Mouse (Mus musculus): ENCODE results near the gene Sh3rf1. TPM values are rescaled to one million over a fixed set of nuclear protein-coding genes. Genes with fewer than 3 reads are reported as not detected.
"Not testable (repeated sequence)": the region's sequence is repeated elsewhere in the genome, so short reads cannot be mapped to it uniquely, and the experiment has no call there.

Gene Sh3rf1
- total RNA-seq, 2 experiments from 2014 or later: 4.2 to 6.5 TPM

DNA sequence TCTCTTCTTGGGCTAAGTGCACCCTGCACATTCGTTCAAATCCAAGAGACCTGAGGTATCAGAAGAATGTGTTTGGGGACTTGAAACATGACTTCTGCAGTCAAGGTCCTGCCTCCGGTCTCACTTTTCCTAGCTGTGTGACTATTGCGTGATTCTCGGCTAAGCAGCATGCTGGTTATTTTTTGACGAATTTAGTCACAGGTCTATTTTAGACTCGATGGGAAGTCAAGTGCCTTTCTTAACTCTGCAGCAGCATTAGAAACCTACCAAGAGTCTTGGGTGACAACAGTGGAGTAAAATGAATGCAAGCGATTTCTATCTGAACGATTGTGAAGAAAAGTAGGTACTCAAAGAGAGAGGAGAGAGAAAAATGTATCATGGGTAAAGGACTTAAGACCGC lies 149.6 kb downstream of the Sh3rf1 start:
- no peak for DNase-seq

DNA sequence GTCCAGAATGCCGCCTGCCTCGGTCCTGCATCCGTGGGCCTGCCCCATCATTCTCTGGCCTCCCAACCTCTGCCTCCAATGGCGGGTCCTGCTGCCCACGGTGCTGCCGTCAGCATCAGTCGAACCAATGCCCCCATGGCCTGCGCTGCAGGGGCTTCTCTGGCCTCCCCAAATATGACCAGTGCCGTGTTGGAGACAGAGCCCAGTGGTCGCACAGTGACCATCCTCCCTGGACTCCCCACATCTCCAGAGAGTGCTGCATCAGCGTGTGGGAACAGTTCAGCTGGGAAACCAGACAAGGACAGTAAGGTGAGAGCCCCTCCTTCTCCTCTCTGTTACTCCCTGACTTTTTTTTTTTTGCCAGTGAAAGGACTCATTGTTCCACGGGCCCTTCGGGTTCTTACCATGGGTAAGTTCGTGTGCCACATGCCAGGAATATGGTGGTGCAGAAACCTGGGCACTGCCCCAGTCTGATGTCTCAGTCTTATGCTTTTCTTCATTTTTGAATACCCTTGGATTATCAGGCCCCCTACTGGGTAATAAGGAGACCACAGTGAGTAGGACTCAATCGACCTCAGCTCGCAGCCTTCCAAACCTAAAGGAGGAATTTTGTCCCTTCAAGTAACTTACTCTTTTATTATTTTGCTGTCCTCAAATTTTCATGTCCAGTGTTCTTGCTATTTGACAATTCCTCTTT lies 150.5 kb downstream of the Sh3rf1 start:
- no peak for DNase-seq

DNA sequence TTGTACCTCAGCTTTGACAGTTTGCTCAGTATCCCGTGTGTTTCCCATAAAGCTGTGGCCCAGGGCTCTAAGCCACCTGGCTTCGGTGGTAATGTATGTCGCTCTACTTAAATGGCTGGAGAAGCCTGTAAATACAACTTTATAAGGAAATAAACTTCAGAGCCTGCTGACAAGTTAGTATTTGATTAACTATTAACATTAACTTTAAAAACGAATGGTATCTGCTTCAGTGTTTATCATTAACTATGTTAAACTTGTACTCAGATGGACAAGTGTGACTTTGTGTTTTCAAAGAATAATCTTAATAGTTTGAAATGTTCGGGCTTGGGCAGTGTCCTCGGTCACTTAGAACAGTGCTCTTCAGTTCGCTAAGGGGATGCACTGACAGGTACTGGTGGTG lies 151.5 kb downstream of the Sh3rf1 start:
- no peak for DNase-seq

DNA sequence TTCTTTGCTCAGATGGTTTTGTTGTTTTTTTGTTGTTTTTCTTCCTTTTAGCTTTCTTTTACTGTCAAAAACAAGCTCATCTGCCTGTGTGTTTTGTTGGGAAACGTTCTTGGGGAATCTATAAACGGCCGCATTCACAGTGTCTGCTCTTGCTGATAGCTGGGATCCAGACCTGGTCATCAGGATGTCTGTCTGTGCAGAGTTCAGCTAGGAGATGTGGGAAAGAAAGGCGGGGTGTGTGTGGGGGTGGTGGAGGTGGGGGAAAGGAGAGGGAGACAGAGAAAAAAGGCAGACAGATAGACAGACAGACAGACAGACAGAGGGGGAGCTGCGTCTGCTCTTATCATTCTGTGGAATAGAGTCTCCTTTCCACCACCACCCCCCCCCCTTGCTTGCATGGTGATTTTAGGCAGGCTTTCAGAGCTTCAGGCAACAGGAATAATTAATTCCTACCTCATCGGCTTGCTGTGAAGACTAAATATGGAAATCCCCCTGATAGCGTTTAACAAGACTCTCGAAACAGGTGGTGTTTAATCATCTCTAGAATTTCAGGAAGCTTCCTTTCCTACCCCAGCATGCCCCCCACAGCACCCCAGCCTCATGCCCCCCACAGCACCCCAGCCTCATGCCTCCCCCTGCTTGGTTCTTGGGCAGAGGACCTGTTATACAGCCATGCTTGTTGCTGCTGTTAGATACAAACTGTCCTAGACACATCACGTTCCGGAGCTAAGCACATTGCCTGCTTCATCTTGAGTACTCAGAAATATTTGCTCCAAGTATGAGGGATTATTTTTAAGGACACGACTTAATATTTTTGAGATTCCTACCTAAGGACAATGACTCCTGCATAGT lies 155.4 kb downstream of the Sh3rf1 start:
- DNase-seq: no peak

DNA sequence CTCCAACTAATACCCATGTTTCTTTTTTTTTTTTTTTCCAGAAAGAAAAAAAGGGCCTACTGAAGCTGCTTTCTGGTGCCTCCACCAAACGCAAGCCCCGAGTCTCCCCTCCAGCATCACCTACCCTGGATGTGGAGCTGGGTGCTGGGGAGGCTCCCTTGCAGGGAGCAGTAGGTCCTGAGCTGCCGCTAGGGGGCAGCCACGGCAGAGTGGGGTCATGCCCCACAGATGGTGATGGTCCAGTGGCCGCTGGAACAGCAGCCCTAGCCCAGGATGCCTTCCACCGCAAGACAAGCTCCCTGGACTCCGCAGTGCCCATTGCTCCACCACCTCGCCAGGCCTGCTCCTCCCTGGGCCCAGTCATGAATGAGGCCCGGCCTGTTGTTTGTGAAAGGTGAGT lies 160.9 kb downstream of the Sh3rf1 start:
- DNase-seq: no peak

DNA sequence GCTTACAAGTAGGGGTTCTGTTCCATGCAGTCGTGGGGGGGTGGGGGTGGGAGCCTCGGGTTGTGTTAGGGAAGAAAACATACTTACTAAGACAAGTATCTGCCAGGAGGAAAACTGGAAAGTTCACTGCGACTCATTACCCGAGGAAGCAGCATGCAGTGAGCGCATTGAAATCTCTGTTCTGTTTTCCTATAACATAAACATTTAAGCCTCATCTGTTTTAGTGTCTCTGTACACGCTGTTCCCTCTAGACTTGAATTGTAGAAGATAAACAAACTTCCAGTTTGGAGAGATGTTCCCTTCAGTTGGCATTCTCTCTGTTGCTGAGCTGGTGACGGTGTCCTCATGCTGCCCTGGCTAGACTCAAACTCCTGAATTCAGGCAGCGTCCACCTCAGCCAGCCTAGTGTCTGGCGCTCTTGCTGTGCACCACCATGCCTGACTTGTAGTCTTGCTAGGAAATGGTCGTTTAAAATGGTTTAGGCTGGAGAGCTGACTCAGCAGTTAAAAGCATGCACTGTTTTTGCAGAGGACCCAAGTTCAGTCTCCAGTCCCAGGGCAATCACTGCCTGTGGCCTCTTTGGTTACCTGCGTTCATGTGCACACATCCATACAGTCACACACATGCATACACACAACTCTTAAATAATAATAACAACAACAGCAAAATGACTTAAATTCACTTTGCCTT lies 162.0 kb downstream of the Sh3rf1 start:
- no peak for DNase-seq

DNA sequence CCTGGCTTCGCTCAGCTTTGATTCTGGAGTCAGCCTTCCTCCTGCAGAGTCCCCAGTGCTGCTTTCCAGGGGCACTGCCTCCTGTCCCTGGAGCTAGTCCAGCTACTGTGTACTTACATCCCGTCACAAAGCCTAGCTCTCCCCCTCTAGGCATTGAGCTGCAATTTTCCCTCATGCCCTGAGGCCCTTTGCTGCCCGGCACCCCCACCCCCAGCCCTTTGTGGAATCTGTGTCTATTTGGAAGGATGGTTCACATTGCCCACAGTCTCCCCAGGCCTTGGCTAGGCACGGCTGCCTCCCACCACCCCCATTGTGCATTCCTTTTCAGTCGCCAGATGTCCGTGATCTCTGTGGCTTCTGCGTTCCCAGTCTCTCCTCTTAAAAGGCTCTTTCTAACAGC lies 163.0 kb downstream of the Sh3rf1 start:
- peak; percentile 8 for DNase-seq

DNA sequence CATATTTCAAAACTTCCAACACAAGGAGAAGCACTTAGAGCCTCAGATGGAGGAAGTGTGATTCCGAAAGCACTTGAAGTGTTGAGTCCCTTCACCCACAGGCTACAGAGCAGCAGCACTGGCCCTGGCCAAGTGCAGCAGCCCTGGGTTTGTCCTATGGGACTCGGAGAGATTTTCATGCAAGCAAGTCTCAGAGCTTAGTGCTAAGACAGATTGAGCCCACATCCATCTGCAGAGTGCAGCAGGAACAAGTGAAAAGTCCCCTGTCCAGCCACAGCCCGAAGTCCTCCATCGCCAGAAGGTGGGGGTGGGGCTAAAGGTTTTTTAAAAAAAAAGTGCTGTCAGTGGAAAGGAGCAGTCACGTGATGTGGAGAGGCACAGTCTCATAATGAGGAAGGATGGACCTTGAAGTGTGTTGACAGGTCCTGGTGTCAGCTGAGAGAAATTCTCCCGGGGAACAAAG lies 163.9 kb downstream of the Sh3rf1 start:
- no peak for DNase-seq

DNA sequence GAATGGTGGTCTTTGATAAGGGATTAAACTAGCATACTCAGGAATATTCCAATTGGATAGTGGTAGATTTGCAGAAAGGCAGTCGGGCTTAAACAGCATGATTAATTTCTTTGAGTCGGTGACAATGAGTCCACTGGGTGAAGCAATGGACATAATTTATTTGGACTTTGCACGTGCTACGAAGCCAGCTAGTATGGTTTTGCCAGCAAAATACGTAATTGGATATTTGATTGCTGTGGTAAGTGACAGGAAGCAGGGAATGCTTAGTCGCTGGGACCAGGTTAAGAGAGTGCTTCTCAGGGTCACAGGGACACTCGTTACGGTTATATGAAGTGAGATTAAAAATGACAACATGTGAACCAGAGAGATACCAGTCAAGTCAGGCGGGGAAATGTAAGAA lies 164.7 kb downstream of the Sh3rf1 start:
- no peak for DNase-seq

DNA sequence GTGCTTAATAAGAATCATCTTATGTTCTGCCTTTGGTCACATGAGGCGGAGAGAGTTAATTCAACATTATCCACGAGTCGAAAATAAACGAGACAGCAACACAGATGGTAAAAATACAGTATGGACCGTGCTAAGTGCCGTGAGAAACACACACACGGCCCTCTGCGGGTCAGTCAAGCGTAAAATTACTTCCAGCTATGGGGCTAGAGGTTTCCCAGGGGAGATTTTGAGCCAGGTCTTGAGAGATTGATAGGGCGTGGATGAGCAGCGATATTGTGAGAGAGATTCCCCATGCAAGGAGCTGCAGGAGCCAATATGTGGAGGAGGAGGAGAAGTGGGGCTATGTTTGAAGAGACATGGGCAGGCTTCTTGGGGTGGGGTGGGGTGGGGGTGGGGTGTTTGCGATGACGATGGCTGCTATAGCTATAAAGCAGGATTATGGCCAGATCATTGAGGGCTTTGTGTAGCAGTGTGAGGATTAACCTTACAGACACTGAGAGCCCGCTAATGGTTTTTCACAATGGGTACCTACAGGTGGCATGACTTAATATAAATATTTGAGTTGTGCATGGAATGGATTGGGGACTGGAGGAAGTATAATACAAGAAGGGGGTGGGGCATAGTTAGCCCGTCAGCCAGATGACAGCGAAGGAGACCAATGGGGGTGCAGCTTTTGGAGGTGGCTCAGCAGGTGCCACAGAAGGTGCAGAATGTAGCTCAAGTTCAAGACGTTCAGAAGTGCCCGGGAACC lies 166.8 kb downstream of the Sh3rf1 start:
- no peak for DNase-seq

DNA sequence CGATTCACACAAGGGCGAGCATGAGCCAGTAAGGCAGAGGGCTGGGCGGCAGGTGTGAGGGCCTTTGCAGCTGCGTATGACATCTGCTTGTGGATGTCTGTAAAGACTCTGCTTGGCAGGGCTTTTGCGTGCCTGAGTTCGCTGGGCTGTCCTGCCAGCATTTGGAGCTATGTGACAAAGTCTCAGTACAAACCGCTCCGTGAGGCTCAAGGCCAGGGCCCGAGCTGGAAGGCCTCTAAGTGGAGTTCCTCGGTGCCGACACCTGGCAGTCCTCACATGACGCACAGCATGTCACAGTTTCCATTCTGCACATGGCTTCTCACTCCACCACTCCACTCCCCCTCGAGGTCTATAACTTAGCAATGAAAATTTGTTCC lies 167.4 kb downstream of the Sh3rf1 start:
- DNase-seq: peak; percentile 48

DNA sequence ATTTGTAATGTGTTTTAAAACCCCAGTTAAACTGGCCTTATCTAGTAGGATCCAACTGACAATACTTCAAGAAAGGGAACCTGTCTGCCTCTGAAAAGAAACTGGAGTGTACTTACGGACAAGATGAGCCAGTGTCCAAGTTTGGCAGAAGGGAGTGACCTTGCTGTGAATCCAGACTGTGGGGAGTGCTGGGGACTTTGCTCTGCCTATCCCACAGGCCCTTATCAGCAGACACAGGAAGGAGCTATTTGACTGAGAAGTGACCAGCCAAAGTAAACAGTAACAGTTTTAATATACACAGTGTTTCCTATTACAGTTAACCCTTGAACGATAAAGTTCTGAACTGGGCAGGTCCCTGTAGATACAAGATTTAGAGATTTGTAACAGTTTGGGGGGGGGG lies 173.5 kb downstream of the Sh3rf1 start:
- DNase-seq: no peak

DNA sequence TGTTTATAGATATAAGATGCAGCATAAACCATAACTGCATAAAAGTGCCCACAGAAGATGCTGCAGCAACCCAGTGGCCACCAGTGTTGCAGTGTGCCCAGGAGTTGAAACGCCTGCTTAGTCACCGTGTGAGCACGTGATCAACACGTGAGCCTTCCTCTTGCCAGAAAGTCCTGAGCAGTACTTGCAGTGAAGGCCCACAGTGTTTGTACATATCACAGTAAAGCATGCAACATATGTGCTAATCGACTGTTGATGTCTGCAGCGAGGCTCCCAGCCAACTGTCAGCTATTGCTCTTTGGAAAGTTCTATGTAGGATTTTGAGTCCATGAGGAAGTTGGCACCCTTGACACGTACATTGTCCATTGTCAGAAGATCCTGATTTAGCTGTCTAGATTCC lies 174.1 kb downstream of the Sh3rf1 start:
- DNase-seq: no peak

DNA sequence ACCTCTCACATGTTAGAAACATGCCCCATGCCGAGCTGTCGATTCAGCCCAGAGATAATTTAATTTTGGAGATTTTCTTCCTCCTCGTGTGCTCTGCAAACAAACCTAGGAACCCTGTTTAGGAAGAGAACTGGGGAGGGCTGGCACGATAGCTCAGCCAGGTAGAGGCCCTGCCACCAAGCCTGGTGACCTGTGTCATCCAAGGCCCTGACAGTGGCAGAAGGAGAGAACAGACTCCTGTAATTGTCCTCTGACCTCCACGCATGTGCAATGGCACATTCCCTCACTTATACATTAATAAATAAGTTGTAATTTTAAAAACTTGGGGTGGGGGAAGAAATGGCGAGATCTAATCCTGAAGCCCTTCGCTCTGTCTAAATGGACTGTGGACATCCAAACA lies 179.2 kb downstream of the Sh3rf1 start:
- no peak for DNase-seq

DNA sequence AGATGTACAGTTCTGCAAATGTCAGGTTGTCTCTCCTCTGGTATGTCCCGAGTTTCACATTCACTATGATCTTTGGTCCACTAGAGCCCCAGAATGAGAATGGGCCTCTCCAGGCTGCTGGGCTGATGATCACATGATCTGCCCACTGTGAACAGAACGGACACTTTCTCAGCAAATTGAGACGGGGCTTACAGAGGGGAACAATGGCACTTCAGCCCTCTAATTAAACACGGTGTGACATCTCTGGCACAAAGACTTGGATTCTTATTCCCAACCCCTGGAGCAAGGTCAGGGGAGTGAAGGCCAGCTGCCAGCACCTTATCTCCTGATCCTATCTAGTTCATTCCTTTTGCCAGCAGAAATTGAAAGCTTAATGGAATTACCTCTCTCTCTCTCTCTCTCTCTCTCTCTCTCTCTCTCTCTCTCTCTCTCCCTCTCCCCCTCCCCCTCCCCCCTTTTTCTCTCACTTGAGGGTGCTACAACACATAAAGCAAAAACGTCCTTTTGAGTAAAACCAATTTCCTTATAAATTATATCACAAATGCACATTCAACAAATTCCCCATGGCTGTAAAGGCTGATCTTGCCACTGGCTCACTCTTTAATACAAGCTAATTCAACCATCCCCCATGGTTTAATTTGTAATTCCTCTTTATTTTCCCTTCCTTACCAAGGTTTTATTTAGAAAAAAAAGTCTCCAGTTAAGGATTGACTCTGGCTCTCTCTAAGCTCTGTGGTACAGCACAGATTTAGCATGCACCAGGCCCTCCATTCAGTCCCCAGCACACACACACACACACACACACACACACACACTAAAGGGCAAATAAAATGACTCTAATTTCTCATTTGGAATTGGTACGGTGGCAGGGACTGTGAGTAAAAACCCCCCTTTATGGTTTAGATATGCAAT lies 179.8 kb downstream of the Sh3rf1 start:
- DNase-seq: no peak

DNA sequence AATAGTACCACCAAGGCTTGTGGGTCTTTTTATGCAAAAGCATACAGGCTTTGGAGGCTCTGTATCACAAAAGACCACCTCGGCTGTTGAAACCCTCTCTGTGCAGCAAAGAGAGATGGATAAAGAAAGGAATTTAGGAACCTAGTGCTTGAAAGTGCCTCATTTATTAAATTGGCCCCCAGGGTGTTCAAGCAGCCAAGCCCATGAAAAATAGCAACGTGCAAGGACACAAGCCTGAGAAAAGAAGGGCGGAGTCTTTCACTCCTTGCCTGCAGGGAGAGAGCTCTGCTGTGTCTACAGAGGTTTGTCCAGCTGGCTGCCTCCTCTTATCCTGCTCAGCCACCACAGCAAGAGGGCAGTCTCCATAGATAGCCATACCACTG lies 180.5 kb downstream of the Sh3rf1 start:
- DNase-seq: no peak

DNA sequence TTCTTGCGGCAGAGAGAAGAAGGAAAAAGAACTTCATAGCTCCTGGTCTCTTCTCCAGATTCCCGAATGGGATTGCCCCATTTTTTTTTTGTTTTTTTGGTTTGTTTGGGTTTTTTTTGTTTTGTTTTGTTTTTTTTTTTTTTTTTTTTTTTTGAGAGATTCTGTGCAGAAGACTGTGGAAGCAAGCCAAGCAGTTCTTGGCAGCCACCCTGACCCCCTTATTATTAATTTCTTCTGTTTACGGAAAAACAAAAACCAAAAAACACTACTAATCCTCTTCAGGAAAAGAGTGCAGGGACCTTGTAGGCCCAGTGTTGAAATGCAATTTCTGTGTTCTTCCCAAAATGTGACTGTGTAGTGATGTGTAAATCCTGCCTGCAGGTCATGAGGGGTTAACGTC lies 185.4 kb downstream of the Sh3rf1 start:
- DNase-seq: peak; percentile 16

DNA sequence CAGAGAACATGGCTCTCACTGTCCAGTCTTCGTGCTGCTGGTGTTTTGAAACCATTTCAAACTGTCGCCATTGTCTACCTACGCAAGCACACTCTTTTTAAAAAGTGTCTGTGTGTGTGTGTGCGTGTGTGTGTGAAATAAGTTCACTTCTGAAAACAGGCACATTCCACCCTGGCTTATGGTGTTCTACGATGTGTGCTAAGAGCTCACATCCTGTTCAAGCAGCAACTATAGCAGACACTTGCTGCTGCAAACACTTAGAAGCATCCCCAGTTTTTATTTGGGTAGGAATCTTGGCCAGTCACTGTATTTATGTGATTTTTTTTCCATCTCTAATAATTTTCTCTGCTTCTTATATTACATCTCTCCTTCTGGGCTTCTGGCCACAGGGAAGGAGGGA lies 186.0 kb downstream of the Sh3rf1 start:
- not testable (repeated sequence) for DNase-seq

DNA sequence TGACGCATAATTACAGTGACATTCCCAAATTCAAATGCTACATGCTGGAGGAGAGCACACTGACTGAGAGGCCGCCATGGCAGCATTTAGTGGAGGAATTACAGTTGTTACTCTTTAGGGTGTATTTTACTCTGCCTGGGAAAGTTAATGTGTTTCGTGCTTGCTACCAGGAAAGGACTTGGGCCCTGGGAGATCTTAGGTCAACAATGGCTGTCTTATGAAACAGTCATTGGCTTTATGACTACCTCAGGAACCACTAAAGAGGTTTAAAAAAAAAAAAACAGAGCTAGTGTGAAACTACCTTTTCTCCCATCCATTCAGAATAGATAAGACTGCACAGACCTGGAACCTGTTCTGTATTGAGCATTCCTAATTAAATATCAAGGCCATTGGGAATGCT lies 195.8 kb downstream of the Sh3rf1 start:
- DNase-seq: no peak

DNA sequence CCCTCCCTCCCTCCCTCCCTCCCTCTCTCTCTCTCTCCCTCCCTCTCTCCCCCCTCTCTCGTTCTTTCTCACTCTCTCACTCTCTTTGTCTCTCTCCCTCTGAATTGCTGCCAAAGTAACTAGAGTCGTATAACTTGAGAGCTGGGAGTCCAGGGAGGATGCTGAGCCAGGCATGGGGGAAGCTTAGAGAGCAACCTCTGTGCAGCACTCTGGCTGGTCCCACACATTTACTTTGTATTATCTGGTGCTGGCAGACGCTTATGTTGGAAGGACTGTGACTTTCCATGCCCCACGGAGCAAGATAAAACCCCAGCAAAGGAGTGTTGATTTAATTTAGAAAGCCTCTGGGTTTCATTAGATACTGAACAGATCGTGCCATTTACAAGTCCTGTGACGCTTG lies 196.5 kb downstream of the Sh3rf1 start:
- DNase-seq: no peak

DNA sequence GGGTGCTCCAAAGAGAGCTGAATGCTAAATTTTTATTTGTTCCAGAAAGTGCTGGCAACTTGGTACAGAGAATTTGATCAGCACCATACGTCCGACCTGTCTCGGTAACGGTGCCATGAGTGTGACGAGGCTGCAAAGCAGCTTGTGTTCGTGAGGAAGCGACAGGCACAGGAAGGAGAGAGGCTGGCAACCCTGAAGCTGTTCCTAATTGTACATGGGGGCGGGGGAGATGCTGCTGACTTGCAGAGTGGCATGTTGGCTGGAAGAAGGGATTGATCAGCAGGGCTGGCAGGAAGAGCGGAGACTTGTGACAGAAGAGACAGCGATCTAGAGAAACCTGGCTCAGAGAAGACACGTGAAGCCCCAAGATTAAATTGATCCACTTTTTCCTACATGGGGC lies 197.9 kb downstream of the Sh3rf1 start:
- DNase-seq: no peak

Data from gastrocnemius, postnatal 10 days (tissue).